Mouse (Mus musculus) small intestine, adult 2 months (tissue): ENCODE measurements around the gene Rasal1.

Experiments used
- CTCF ChIP-seq: fragments of 200-500 bp; IDR thresholded peaks from 2 replicates; pipeline ENCODE4 v1.5.1; 2012; ENCODE audit warnings: low read depth, mild to moderate bottlenecking, control low read depth, inconsistent platforms, low read length, moderate library complexity, mixed read lengths; ENCODE audit not compliant: insufficient replicate concordance, insufficient read length; ENCODE audit errors: extremely low read depth
- POLR2A ChIP-seq: fragments of 200-500 bp; IDR thresholded peaks from 2 replicates; pipeline ENCODE4 v1.6.1; 2012; ENCODE audit warnings: low read depth, mild to moderate bottlenecking, control low read depth, inconsistent platforms, low read length, moderate library complexity

DNA sequence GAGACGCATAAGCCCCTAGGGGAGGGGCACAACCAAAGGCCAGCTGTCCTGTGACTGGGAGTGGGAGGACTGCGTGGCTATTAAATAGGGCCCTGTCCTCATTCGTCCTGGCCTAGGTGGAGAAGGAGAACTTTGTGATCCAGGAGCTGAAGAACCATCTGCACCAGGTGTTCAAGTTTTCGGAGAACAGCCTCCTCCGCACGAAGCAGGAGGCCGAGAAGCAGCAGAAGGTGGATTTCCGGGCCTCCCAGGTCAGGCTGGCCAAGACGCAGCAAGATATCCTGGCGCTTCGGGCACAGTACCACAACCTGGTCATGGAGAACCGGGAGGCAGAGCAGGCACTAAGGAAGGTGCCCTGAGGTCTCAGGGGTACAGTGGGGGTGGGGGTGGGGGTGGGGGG is 46.4 kb upstream of the Rasal1 start:
- TF ChIP-seq POLR2A (no peak), CTCF (no peak)
